Mouse (Mus musculus): ENCODE measurements at regions not wholly inside any gene's neighbourhood (a gene's known extent, or its start where the extent isn't known, plus 50 kb on each side); places are given as distances from the start of the nearest gene placed in this dataset.

- no peak for DNase-seq (ENCODE audit: low spot score in 2 of 2)
Measured at GRCm38 (mm10) chr5:136619315-136620231, 52.3 kb upstream of the Cux1 start.

GRCm38 (mm10) chr5:136620234-136620633 is 52.9 kb upstream of the Cux1 start:
- DNase-seq (ENCODE audit: low spot score in 2 of 2), result no peak

GRCm38 (mm10) chr5:136621336-136622125 is 54.2 kb upstream of the Cux1 start:
- no peak for DNase-seq (ENCODE audit: low spot score in 2 of 2)

GRCm38 (mm10) chr5:136622152-136622551 is 54.9 kb upstream of the Cux1 start:
- DNase-seq (ENCODE audit: low spot score in 2 of 2), result no peak

- DNase-seq (ENCODE audit: low spot score in 2 of 2), result peak; percentile 68 to 78
Measured at GRCm38 (mm10) chr5:136622721-136623542, 55.6 kb upstream of the Cux1 start.

- no peak for DNase-seq (ENCODE audit: low spot score in 2 of 2)
Measured at GRCm38 (mm10) chr5:136623791-136624190, 56.5 kb upstream of the Cux1 start.

GRCm38 (mm10) chr5:136625176-136625991 is 58.1 kb upstream of the Cux1 start:
- DNase-seq (ENCODE audit: low spot score in 2 of 2), result no peak

- DNase-seq (ENCODE audit: low spot score in 2 of 2), result no peak
Measured at GRCm38 (mm10) chr5:136626142-136626771, 59.0 kb upstream of the Cux1 start.

- DNase-seq (ENCODE audit: low spot score in 2 of 2), result no peak
Measured at GRCm38 (mm10) chr5:136626891-136627290, 59.6 kb upstream of the Cux1 start.

- DNase-seq (ENCODE audit: low spot score in 2 of 2), result peak; percentile 65 to 67
Measured at GRCm38 (mm10) chr5:136627671-136628292, 60.5 kb upstream of the Cux1 start.

GRCm38 (mm10) chr5:136628502-136628901 is 61.2 kb upstream of the Cux1 start:
- DNase-seq (ENCODE audit: low spot score in 2 of 2), result no peak

- DNase-seq (ENCODE audit: low spot score in 2 of 2), result no peak
Measured at GRCm38 (mm10) chr5:136632286-136632685, 60.7 kb upstream of the Myl10 start.

- DNase-seq (ENCODE audit: low spot score in 2 of 2), result no peak
Measured at GRCm38 (mm10) chr5:136633901-136634300, 59.0 kb upstream of the Myl10 start.

GRCm38 (mm10) chr5:136635119-136635518 is 57.8 kb upstream of the Myl10 start:
- no peak for DNase-seq (ENCODE audit: low spot score in 2 of 2)

- DNase-seq (ENCODE audit: low spot score in 2 of 2), result no peak
Measured at GRCm38 (mm10) chr5:136636476-136636875, 56.5 kb upstream of the Myl10 start.

- DNase-seq (ENCODE audit: low spot score in 2 of 2), result peak; percentile 56 to 70
Measured at GRCm38 (mm10) chr5:136637872-136638271, 55.1 kb upstream of the Myl10 start.

- no peak for DNase-seq (ENCODE audit: low spot score in 2 of 2)
Measured at GRCm38 (mm10) chr5:136640871-136641619, 51.9 kb upstream of the Myl10 start.

- no peak for DNase-seq (ENCODE audit: low spot score in 2 of 2)
Measured at GRCm38 (mm10) chr5:136642208-136642607, 50.7 kb upstream of the Myl10 start.

Measured in right cerebral cortex, postnatal 10 days (tissue).